Mouse (Mus musculus): Measurements from ENCODE around the gene Abcc12.

The Abcc12 gene

DNA sequence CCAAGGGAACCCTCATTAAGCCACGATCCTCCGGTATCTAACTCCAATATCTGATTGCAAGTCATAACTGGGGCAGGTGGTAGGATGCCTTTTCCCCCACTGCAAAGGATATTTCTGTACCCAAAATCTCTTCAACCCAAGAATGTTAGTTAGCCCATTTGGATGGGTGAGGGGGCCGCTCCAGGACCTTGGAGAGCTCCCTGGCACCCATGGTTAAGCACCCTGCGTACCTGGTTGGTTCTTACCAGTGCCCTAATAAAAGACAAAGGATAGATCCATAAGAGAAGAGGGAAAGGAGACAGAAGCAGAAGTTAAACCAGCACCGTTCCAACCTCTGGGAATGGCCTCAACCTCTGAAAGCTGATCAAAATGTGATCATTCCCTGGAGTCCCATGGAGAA, 67.6 kb downstream of the Abcc12 start:
- peak; percentile 20 for DNase-seq (ENCODE audit: extremely low spot score, low spot score)

DNA sequence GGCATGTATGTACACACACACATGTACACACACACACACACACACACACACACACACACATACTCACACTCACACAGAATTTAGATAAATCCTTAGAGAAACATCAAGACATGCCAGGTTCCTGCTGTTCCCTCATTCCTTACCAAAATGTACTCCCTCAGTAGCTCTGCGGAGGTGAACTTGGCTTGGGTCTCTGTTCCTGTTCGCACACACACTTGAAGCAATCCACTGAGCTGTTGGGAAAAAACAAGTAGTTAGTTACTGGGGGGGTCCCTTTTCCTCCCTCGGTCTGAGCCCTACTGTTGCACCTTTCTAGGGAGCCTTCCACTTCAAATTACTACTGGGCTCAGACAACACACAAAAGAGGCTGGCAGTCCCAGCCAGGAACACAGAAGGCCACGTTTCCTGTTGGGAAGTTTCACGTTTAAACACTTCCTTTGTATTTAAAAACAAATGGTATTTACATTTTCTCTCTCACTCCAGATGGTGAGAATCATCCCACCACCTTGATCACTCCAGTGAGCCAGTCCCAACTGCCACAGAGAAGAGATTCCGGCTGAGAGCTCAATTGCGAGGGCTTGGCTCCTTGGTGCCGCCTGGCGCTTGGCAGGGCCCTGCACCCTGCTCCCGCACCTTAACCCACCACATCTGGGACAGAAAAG, 68.2 kb downstream of the Abcc12 start:
- no peak for DNase-seq (ENCODE audit: extremely low spot score, low spot score)

DNA sequence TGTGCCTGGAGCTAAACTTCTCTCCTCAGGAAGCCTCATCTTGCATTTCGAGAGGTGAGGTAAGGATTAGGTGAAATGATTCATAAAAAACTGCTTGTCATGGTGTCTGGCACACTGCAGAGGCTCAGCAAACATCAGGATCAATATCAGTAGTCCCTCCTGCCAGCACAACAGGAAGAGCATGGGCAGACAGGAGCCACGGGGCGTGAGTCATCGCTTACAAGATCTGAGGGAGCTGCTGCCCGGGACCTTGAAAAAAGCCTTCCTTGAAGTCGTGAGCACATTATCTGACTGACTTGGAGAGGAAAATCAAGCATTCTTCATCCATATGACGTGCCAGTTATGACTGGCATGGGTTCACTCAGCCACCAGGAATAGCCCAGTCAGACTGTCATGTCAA, 79.1 kb downstream of the Abcc12 start:
- no peak for DNase-seq (ENCODE audit: extremely low spot score, low spot score)

DNA sequence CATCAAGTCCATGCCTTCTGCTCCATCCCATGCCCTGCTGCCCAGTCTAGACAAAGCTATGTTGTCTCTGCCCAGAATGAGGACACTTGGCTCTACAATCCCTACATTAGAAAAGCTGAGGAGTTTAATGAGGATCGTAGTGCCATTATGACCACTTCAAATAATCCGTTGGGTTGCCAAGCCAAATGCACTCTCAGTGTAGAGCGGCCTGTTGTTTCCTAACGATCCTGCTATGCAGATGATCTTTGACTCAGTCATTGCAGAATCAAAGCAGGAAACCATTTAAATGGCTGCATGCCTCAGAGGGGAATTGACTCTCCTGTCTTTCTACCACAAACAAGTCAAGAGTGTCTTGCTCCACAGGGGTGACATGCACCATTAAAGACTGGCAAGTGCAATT, 85.4 kb downstream of the Abcc12 start:
- DNase-seq (ENCODE audit: extremely low spot score, low spot score), result no peak

DNA sequence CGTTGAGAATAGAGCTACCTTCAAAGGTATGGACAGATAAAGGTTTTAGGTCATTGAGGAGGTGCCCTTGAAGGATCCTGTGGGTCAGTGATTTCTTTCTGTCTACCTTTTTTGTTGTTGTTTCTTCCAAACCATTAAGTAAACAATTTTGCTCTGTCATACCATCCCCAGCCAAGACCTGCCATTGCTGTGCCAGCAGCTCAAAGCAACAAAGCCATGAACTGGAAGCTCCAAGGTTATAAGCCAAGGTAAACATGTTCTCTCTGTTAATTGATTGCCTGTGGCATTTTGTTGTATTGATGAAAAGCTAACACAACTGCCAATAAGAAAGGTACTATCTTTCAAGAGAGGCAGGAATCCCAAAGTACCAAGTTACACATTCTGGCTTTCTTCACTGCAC, 86.6 kb downstream of the Abcc12 start:
- no peak for DNase-seq (ENCODE audit: extremely low spot score, low spot score)

DNA sequence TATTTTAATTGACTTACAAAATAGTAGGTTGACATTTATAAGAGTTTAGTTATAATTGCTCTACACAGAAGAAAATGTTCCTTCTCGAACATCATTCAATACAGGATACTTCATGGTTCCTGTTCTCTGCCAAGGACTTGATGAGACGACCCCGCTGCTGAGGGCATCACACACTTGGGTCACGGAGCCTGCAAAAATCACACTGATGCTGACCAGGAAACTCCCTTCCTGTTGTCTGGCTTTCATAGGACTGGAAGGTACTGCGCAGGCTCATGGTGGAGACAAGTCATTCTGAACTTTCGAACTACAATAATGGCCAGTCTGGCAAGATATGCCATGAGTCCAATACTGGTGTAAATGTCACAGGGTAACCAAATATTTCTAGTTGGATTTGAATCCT, 95.1 kb downstream of the Abcc12 start:
- DNase-seq (ENCODE audit: extremely low spot score, low spot score), result no peak

DNA sequence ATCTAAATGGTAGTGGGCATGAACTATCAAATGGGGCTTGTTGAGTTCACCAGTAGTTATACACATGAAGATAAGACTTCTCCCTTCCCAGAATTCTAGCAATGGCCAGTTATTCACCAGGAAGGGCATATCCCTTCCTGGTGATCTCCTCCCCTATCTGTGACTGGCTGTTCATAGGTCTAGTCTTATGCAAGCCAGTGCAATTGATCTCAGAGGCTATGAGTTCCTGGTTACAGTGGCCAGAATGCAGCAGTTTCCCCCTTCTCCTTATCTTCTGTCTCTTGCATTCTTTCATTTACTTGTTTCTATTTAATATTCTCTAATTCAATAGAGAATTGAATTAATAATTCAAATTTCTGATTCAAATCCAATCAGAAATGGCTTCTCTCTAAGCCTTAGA, 96.2 kb downstream of the Abcc12 start:
- DNase-seq (ENCODE audit: extremely low spot score, low spot score), result no peak

DNA sequence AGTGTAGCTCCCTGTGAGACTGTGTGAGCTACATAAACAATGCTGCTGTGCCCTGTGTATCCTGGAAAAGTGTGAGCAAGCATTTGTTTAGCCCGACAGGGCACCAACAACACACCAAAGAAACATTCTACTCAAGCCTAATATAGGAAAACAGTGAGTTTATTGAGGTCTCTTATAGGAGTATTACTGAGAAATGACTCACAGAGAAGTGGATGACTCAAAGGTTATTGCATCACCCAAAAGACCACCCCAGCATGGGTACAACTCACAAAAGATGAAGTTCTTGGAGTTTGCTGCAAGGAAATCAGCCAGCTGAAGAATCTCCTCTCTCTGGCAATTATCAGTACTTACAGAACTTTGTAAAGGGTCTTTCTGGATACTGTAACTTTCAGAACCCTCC, 98.4 kb downstream of the Abcc12 start:
- no peak for DNase-seq (ENCODE audit: extremely low spot score, low spot score)

DNA sequence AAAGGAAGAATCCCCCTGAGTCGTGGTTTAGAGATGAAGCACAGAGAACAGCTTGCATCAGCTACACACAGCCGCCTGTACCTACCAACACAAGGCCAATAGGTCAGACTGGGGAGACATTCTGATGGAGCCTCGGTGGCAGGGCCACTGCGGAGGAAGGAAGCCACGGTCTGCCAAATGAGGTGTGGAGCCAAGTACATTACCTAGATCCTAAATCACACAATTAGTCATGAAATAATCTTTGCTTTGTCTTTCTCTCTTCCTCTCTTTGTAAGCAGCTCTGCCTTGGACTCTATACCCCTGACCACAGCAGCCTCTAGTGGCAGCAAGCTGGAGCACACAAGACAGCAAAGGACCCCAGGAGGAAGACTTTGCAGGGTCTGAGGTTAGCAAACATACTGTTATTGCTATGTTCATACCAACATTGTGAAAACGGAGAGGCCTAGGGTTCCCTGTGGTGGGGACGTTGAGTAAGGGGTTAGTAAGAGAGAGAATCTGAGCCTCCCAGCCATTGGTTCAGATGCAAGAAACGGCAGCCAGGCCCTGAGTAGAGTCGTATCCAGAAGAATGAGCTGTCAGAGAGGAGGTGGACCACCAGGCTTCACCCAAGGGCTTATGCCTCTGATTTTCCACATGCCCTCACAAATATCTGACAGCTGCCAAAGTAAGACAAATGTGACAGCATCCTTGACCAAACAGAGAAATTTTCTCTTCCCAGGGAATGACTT, 104.6 kb downstream of the Abcc12 start:
- peak; percentile 31 for DNase-seq (ENCODE audit: extremely low spot score, low spot score)

DNA sequence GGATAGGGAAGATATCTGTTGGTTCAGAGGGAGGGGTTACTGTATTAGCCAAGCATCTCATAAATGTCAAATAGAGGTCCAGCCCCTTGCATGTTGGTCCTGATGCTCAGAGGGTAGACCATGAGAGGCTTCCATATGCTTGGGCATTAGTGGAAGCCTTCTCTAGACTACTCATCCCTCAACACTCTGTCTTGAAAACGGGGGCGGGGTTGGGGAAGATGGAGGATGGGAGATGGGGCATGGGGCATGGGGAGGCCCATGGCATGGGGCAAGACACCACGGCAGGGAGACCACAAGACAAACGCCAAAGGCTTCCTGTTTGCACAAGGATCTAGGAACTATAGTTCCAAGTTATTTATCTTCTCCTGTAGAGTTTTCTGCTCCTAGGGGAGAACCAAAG, 106.0 kb downstream of the Abcc12 start:
- no peak for DNase-seq (ENCODE audit: extremely low spot score, low spot score)

DNA sequence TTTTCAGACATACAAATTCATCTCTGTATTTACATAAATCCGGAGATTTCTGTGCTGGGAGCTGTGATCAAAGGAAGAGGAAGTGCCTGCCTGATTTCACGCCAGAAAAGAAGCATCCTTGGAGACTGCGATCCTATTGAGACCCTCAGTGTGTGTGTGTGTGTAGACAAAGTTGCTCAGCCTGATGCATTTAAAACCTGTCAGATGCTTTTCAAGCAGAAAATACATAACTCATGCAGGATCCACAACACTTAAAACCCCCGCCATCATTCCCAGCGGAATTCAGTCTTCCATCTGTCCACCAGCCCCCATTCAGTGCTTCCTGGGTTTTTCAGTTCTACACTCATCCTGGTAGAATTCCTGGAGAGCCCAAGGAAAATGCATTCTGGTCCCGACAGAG, 107.4 kb downstream of the Abcc12 start:
- no peak for DNase-seq (ENCODE audit: extremely low spot score, low spot score)

DNA sequence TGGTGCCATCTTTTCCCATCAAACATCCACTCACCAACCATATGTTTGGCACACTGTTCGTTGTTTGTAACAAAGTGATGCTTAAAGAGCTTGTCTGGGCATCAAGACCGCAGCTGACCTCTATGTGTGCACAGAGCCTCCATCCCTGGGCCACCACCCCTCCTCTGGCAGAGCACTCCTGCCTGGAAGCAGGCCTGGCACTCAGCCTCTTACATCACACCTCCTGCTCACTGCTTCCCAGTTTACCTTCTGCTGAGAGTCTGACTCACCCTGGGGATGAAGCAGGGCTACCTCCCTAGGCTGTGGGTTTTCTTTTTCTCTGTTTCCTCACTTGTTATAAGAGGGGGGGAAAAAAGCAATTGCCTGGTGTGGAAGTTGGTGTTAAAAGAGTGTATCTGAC, 109.8 kb downstream of the Abcc12 start:
- no peak for DNase-seq (ENCODE audit: extremely low spot score, low spot score)

DNA sequence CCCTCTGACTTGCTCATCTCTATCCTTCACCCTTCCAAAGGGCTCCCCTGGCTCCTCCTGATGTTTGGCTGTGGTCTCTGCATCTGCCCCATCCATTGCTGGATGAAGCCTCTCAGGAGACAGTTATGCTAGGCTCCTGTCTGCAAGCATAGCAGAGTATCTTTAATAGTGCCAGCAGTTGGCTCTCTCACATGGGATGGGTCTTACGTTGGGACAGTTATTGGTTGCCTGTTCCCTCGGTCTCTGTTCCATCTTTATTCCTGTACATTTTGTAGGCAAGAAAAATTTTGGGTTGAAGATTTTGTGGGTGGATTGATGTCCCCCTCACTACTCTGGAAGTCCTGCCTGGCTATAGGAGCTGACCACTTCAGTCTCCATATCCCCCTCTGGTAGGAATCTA, 117.3 kb downstream of the Abcc12 start:
- no peak for DNase-seq (ENCODE audit: extremely low spot score, low spot score)

DNA sequence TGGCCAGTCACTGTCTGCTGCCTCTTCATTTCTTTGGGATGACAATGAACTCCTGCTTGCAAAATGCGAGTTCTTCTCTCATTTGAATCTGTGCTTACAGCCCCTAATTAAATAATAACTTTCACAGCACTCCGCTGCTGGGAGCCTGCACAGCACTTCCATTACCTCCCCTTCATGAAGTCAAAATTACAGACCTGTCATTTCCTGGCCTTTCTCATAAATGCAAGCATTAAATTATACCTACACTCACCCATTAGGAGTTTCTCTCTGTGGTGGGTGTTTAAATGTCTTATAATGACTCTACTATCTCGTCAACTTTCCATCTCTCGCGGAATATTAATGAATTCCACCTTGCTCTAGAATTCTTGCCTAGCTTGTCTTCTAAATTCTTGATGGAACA, 120.1 kb downstream of the Abcc12 start:
- no peak for DNase-seq (ENCODE audit: extremely low spot score, low spot score)

DNA sequence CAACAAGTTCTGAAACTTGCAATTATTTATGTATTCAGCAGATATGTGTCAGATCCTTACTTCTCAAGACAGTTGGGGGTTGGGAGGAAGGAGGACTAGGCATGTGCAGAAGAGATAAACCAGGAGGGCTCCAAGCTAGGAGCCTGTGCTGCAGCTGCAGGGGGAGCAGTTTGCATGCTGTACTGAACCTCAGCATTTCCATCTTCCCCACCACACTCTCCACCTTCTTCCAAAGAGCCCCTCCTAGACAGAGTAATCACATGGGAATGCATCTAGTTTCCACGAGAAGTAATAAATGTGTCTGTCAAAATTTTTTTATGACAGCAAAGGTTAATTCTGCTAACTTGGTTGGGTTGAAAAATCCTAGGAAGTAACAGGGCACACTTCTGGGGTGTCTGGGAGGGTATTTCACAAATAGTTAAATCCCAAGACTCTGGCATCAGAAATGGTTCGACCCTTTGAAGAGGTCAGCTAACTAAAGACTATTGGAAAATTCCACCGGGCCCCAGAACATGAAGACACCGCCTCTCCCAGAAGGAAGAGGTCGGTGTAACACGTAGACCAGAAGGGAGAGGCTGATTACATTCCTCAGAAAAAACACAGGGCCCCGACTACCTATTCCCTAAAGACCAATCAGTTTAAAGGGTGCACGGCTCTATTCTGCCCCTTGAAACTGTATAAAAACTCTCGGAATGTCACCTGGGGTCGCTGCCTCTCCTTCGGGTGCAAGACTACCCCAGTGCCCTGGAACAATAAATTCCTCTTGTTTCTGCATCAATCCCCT, 126.6 kb downstream of the Abcc12 start:
- no peak for DNase-seq (ENCODE audit: extremely low spot score, low spot score)

DNA sequence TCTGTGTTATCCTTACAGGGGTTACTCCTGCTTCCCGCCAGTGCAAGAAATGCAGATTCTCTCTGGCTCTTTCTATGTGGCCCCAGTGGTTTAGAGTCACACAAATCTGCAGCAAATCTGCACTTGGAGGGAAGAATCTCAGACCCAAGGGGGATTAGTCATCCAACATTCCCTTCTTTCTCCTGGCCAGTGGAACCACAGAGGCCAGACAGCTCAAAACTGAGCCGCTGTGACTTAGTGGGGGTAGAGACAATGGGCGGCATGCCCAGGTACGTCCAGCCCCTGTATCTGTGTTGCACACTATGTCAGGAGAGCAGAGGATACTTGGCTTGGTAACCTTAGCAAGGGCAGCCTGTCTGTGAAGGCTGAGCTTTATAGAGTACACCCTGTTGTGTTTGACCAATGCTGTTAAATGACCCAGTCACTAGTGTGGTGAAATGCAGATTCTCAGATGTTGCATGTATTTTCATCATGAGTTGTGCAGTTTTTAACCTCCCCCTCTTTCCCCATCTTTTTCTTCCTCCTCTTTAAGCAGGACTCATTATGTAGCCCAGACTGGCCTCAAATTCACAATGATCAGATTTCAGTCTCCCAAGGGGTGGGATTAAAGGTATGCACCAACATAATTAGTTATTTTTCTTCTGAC, 130.5 kb downstream of the Abcc12 start:
- DNase-seq (ENCODE audit: extremely low spot score, low spot score), result no peak

DNA sequence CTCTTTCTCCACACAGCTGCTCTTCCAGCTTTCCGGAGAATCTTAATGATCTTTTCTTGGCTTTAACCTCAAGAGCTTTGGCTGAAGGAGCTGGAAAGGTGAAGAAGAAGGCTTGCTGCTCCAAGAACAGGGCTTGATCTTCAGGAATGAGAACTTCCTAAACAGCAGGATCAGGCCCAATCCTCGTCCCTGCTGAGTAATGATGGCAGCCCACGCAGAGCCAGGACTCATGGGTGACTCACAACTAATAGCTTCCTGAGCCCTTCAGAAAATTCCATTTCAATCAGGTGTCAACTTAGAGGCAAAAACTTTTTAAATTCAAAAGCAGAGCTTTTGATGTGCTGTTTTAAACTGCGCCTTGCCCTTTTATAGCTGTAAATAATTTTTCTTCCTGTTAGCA, 135.0 kb downstream of the Abcc12 start:
- no peak for DNase-seq (ENCODE audit: extremely low spot score, low spot score)

DNA sequence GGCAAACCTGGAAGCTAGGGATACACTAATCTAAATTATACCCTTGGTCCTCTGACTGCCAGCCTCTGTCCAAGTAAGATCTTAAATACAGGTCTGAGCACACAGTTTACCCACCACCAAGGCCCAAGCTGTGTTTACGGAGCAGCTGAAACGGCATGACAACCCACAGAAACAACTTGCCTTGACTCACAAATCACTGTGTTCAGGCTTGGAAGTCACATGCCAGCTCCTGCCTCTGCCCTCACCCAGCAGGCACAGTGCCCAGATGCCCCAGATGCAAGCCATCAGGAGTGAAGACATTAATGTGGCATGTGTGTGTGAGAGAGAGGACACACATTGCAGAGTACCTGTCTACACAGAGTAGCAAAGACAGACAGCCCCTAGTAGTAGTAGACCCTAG, 136.7 kb downstream of the Abcc12 start:
- DNase-seq (ENCODE audit: extremely low spot score, low spot score), result no peak

DNA sequence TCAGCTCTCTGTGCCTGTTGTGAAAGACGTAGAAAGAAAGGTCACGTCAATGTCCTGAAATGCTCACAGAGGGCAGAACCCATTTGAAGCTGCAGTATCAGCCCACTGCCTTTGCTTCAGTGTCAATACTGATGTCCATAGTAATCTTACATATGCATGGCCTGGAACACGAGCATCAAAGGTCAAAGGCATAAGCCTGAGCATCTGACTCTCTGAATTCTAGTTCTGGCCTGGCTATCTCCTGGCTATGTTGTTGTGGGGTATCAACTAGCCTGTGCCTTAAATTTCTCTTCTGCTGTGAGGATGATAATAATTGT, 141.5 kb downstream of the Abcc12 start:
- no peak for DNase-seq (ENCODE audit: extremely low spot score, low spot score)

DNA sequence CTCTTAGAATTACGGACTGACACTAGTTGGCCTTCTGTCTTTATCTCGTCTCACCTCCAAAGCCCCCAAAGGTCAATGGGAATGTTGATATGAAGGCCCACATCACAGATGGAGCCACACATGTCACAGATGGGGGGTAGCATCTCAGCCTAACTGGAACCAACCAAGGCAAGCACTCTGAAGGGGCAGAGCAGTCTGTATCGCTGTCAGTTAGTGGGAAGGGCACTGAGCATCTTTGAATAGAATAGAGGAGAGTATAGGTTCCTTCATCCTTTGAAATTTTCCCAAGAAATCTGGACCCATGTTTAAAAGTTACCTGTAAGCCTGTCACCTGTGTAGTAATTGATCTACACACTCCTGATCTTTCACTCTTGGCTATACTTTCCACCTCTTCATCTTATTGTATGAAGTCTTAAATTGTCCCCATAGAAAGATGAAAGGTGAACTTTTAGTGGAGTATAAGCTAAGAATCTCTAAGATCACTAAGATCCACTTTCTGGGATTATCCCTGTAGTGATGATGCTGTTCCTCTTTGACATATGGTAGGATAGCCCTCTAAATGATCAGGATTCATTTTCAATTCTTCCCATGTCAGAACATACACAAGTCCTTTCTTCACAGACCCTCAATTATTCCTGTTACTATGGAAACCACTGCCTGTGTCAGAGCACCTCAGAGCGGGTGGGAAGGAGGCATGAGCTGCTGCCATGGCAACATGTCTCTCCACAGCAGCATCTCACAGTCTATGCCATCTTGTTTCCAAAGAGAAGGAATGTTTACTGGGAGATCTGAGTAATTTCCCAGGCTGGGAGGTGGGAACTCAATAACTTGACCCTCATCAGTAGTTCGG, 142.1 kb downstream of the Abcc12 start:
- DNase-seq (ENCODE audit: extremely low spot score, low spot score), result peak; percentile 40

DNA sequence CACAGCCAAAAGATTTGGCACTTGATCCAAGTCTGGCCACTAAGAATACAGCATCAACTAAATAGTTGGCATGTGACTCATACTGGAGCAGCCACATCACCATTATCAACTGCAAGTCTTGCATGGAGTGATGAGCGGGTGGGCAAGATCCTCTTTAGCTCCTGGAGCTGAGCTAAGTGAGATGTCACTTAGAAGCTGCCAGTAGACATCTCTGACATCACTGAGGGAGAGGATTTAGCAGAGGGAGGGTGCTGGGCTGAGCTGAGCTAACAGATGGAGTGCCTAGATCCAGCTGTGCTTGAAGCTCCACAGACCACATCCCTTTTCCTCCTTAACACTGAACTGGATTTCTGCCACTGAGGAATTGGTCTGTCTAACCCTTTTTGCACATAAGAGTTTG, 143.1 kb downstream of the Abcc12 start:
- DNase-seq (ENCODE audit: extremely low spot score, low spot score), result no peak

Data from neural tube, embryonic 10.5 days (tissue).